Mouse (Mus musculus) forebrain, embryonic 16.5 days (tissue): ENCODE measurements around the gene Cyb5r3. TPM values are rescaled to one million over a fixed set of nuclear protein-coding genes. Genes with fewer than 3 reads are reported as not detected.
A peak's percentile ranks its signal among the peaks of the same experiment; 100 is the strongest.

Source experiments
- ATAC-seq: fragments of 200-750 bp; cut with Nextera tagmentation; 2 replicates; pipeline ENCODE4 v1.8.0; 2017; ENCODE audit warnings: mild to moderate bottlenecking, moderate library complexity
- H3K27ac ChIP-seq: fragments of 300-500 bp; sonication (generic); 2 replicates; pipeline ENCODE4 v1.5.1; 2014; ENCODE audit warnings: low read length, control low read depth
- H3K27me3 ChIP-seq: fragments of 300-500 bp; sonication (generic); replicated peaks from 2 replicates; pipeline ENCODE4 v1.6.1; 2014; ENCODE audit warnings: low read length; ENCODE audit not compliant: control insufficient read depth, insufficient read depth
- H3K36me3 ChIP-seq: fragments of 300-500 bp; sonication (generic); 2 replicates; pipeline ENCODE4 v1.6.1; 2014; ENCODE audit not compliant: control insufficient read depth, insufficient read depth
- H3K4me1 ChIP-seq: fragments of 300-500 bp; sonication (generic); replicated peaks from 2 replicates; pipeline ENCODE4 v1.6.1; 2014; ENCODE audit warnings: low read length; ENCODE audit not compliant: control insufficient read depth, insufficient read depth
- H3K4me2 ChIP-seq: fragments of 300-500 bp; sonication (generic); 2 replicates; pipeline ENCODE4 v1.6.1; 2014; ENCODE audit warnings: mild to moderate bottlenecking, low read length, control low read depth
- H3K4me3 ChIP-seq: fragments of 300-500 bp; sonication (generic); replicated peaks from 2 replicates; pipeline ENCODE4 v1.5.1; 2014; ENCODE audit warnings: mild to moderate bottlenecking, low read length, control low read depth
- H3K9ac ChIP-seq: fragments of 300-500 bp; sonication (generic); replicated peaks from 2 replicates; pipeline ENCODE4 v1.6.1; 2014; ENCODE audit warnings: low read depth, low read length, control low read depth
- H3K9me3 ChIP-seq: fragments of 300-500 bp; sonication (generic); 2 replicates; pipeline ENCODE4 v1.6.1; 2016; ENCODE audit warnings: low read length; ENCODE audit not compliant: control insufficient read depth
- WGBS: fragments of 180-500 bp; shearing (Covaris S2); extraction: QIAGEN DNeasy Blood & Tissue Kit; methylation state at CpG from one replicate; pipeline ENCODE4 v1.1.7; 2014; 5-methylcytosine and 5-hydroxymethylcytosine counted together
- polyA plus RNA-seq: library from polyadenylated mRNA; unstranded; fragments of >200 nt; fragmentation: Nextera tagmentation; extraction: Ambion mirVana; gene quantifications from 2 replicates; pipeline ENCODE4 v1.2.1, GENCODE M21; 2015

Gene Cyb5r3
- polyA plus RNA-seq, 1 experiment from 2014 or later: 112 TPM

DNA sequence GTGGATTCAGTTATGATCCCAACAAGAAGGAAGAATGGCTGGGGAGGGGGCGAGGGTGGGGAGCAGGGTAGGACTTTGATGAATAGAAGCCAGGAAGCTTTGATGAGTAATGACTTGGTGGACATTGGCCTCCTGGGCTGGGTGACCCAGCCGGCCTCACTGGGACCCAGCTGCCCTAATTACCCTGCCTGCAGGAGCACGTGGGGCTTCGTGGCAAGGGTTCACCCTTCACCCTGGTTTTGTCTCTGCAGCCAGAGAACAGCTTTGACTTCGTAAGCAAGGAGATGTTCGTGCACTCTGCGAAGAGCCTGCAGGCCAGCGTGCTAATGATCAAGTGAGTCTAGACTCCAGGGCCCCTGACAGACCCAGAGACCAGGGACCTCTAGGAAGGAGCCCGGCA, 58.3 kb downstream of the Cyb5r3 start:
- no peak overlapping the region for H3K9ac ChIP-seq
- ATAC-seq: no peak
- WGBS: 80% methylated on average over 9 of the region's 9 CpGs

DNA sequence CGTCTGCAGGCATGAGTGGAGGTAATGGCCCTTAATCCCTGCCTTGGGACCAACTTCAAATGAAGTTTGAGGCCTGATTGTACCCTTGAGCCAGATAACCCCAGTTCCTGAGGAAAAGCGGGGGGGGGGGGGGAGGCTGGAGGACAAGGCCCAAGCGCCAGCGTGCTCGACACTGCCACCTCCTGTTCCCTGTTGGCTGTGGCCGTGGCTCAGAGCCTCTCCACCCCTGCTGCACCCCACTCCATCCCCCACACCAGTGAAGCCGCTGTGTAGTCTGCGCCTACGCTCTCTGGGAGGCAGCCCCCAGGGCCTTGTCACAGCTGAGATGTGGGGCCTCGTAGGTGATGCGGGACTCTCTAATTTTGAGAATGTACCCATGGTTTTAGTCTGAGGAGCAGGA, 59.5 kb downstream of the Cyb5r3 start:
- no peak overlapping the region for H3K4me3 ChIP-seq
- H3K9me3 ChIP-seq: no peaks in the 10 kb centered on the region
- H3K4me2 ChIP-seq: no peak overlapping the region

More for the DNA sequence above, 58.3 kb downstream of the Cyb5r3 start:
- Histone ChIP-seq H3K4me2 (no peak overlapping the region), H3K9me3 (no peaks in the 10 kb centered on the region), H3K4me3 (no peak overlapping the region), H3K36me3 (peaks cover 5% of the 10 kb centered on the region; the same call in 1 of the 2 replicates), H3K27ac (no peak overlapping the region), H3K27me3 (no peaks in the 10 kb centered on the region), H3K4me1 (peaks cover 19% of the 10 kb centered on the region)

DNA sequence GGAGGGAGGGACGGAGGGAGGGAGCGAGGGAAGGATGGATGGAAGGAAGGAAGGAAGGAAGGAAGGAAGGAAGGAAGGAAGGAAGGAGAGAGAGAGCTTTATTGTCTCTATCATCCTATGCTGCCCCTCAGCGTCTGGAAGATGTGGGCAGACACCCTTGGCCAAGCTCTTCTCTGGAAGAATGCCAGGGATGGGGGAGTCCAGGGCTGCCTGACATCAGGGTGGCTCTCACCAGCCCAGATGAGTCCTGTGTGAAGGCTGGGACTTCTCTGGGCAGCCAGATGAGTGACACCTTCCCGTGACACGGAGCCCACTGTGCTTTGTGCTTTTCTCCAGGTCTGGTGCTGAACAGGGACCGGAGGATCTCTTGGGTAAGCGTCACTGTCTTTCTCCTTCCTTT, 60.5 kb downstream of the Cyb5r3 start:
- Histone ChIP-seq H3K36me3 (0 out of 2 replicates have a peak, but pooled peaks cover 3% of the 10 kb centered on the region), H3K4me1 (peaks cover 12% of the 10 kb centered on the region), H3K27ac (no peak overlapping the region), H3K27me3 (no peaks in the 10 kb centered on the region), H3K4me3 (no peak overlapping the region), H3K4me2 (no peak overlapping the region), H3K9me3 (no peaks in the 10 kb centered on the region), H3K9ac (no peak overlapping the region)
- no peak for ATAC-seq
- WGBS: 84% methylated on average over 7 of the region's 7 CpGs

More for the DNA sequence above, 59.5 kb downstream of the Cyb5r3 start:
- peaks cover 5% of the 10 kb centered on the region; the same call in 1 of the 2 replicates for H3K36me3 ChIP-seq
- no peak overlapping the region for H3K9ac ChIP-seq
- peak; percentile 62; the same call in 1 of the 2 replicates for ATAC-seq
- H3K27ac ChIP-seq: no peak overlapping the region
- peaks cover 12% of the 10 kb centered on the region for H3K4me1 ChIP-seq
- H3K27me3 ChIP-seq: no peaks in the 10 kb centered on the region
- WGBS: 3% methylated on average over 9 of the region's 11 CpGs

DNA sequence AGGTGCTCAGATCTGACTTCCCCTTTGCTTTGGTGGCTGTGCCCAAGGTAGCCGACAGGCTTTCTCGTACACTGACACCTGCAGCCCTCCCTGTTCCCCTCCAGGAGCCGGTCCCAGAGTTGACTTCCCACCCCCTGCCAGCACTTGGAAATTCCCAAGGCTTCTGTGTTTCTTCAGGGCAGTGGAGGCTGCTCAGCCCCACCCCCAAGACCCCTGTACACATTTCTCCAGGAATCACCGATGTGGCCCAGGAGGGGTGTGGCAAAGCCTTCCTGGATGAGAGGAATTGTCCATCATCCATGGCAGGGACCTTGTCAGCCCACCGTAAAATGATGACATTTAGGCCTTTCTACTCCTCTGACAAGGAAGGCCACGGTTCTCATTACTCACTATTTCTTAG, 61.1 kb downstream of the Cyb5r3 start:
- WGBS: 62% methylated on average over 6 of the region's 6 CpGs
- Histone ChIP-seq H3K9ac (no peak overlapping the region), H3K4me1 (peaks cover 12% of the 10 kb centered on the region), H3K9me3 (no peaks in the 10 kb centered on the region), H3K4me3 (no peak overlapping the region), H3K27me3 (no peaks in the 10 kb centered on the region), H3K36me3 (0 out of 2 replicates have a peak, but pooled peaks cover 3% of the 10 kb centered on the region), H3K27ac (no peak overlapping the region), H3K4me2 (no peak overlapping the region)
- no peak for ATAC-seq

DNA sequence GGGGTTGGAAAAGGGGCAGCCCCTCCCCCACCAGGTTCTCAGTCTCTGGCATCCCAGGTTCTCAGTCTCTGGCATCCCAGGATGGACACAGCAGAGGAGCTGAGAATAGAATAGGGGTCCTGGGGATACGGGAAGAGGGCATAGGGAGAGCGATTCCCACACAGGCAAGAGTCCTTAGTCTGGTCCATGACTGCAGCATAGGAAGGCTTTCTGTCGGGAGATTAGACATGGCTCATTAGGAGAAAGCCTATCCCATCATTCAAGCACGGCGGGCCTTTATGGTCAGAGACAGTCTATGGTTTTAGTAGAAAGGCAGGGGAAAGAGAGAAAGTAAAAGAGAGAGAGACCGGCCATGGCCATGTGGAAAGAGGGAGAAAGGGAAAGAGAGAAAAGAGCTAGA, 64.6 kb downstream of the Cyb5r3 start:
- 37% methylated on average over 6 of the region's 6 CpGs for WGBS
- no peak overlapping the region for H3K9ac ChIP-seq
- ATAC-seq: no peak
- no peak overlapping the region for H3K4me2 ChIP-seq
- no peaks in the 10 kb centered on the region for H3K27me3 ChIP-seq
- no peak overlapping the region for H3K27ac ChIP-seq
- H3K4me3 ChIP-seq: no peak overlapping the region
- H3K36me3 ChIP-seq: no peaks in the 10 kb centered on the region
- no peaks in the 10 kb centered on the region for H3K9me3 ChIP-seq
- H3K4me1 ChIP-seq: peaks cover 6% of the 10 kb centered on the region

DNA sequence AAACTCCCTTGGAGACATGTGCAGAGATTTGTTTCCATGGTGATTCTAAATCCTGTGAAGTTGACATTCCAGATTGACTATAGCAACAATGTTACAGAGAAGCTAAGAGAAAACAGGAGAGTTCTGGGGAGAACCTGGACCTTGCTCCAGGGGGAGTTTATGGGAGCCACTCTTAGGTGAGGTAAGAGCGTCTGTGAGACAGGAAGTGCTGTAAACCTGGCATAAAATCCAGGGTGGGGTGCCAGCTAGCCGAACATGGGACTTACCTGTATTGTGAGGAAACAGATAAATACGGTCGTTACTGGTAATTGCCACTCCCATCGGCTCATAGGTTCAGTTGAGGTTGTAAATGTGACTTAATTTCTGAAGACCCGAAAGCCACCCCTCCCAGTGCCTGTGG, 66.0 kb downstream of the Cyb5r3 start:
- Histone ChIP-seq H3K9ac (no peak overlapping the region), H3K9me3 (no peaks in the 10 kb centered on the region), H3K36me3 (no peaks in the 10 kb centered on the region), H3K27ac (no peak overlapping the region), H3K4me1 (peaks cover 4% of the 10 kb centered on the region; the same call in 1 of the 2 replicates), H3K4me2 (no peak overlapping the region), H3K4me3 (no peak overlapping the region), H3K27me3 (no peaks in the 10 kb centered on the region)
- no peak for ATAC-seq
- 79% methylated on average over 6 of the region's 6 CpGs for WGBS

Other genes starting within 250 kb of the Cyb5r3 start
- gene Tcf20, start 184.7 kb downstream of the Cyb5r3 start, polyA plus RNA-seq: 18.3 and 18.6 TPM in 2 replicates
- gene Nfam1, start 139.3 kb downstream of the Cyb5r3 start, polyA plus RNA-seq: 1.5 and 1.7 TPM in 2 replicates
- 24.6 and 30.2 TPM in 2 replicates for gene Serhl, start 83.1 kb downstream of the Cyb5r3 start, polyA plus RNA-seq
- 85.1 and 90.8 TPM in 2 replicates for gene Rrp7a, start 49.8 kb downstream of the Cyb5r3 start, polyA plus RNA-seq
- gene Poldip3, start 23.2 kb downstream of the Cyb5r3 start, polyA plus RNA-seq: 154 and 160 TPM in 2 replicates
- 2.4 and 2.8 TPM in 2 replicates for gene A4galt, start 79.2 kb upstream of the Cyb5r3 start, polyA plus RNA-seq
- gene Arfgap3, start 177.7 kb upstream of the Cyb5r3 start, polyA plus RNA-seq: 44.5 and 46.3 TPM in 2 replicates